ENCODE assay signal across 9 mouse cellular contexts in the genomic region with DNA sequence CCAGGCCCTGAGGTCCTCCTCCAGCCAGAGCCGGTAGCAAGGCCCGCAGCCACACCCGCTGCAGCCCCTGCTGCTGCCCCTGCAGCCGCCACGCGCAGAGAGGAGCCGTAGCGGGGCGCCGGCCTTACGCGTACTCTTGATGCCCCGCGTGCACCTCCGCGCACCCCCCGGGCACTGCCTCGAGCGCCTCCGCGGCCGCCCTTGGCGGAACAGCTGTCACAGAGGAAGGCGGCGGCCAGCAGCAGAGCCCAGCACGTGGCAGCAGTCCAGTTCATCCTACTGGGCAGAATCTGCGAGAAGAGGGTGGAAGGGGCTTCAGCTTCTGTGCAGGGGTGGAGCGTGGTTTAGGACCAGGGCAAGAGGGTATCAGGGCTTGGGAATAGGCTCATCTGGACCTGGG. TPM values are rescaled to one million over a fixed set of nuclear protein-coding genes. Genes with fewer than 3 reads are reported as not detected.
A peak's percentile ranks its signal among the peaks of the same experiment; 100 is the strongest.
DNase-seq lines count a peak whose midpoint lies in the region; ATAC-seq lines count a peak whose summit lies in the region.
"Had no signal": no experiment of that assay in that cellular context is flagged by ENCODE, and none has a peak within 500 bp of the region (broad histone marks: within the 10 kb centered on the region; RNA-seq: fewer than 3 reads in every experiment).

No protein-coding gene starts in this region.

- DNase-seq in cerebellum, postnatal 14 days: peak; percentile 75 to 81
- peak; percentile 43 to 52 for DNase-seq in layer of hippocampus, postnatal 36 days
- DNase-seq in neural tube, embryonic 10.5 days (ENCODE audit: extremely low spot score, low spot score): peak; percentile 37

- peak overlapping the region; percentile 18 for H3K4me3 ChIP-seq in megakaryocyte, embryonic 14.5 days (replicated peaks)

- no peaks in the 10 kb centered on the region for H3K9me3 ChIP-seq in megakaryocyte, embryonic 14.5 days

- peaks cover 26% of the 10 kb centered on the region for H3K36me3 ChIP-seq in megakaryocyte, embryonic 14.5 days (replicated peaks; ENCODE audit: low read length)

- no peak for ATAC-seq in megakaryocyte, adult 5-6 weeks (ENCODE audit: poor library complexity, severe bottlenecking)
- ATAC-seq in frontal cortex, adult (ENCODE audit: low TSS enrichment): peak; percentile 14; the same call in 1 of the 2 replicates
- no peak for ATAC-seq in monocyte, adult 5-6 weeks (replicated peaks; ENCODE audit: insufficient number of reproducible peaks, low FRiP score, low TSS enrichment, poor library complexity, severe bottlenecking)
- no peak for ATAC-seq in erythroid progenitor cell, adult 5-6 weeks (replicated peaks; ENCODE audit: low FRiP score, poor library complexity, severe bottlenecking)

- peaks cover 44% of the 10 kb centered on the region for H3K27me3 ChIP-seq in megakaryocyte, embryonic 14.5 days (replicated peaks)

- peaks cover 13% of the 10 kb centered on the region for H3K4me1 ChIP-seq in megakaryocyte, embryonic 14.5 days

RNA-seq across cellular contexts. Expression of gene Sprn, which starts 1.3 kb away (rescaled TPM):
- polyA plus RNA-seq in megakaryocyte, embryonic 14.5 days (2012; ENCODE audit: insufficient read depth, low replicate concordance): not detected in 2 replicates
- total RNA-seq in megakaryocyte, adult 5-6 weeks (2015): not detected in 2 replicates
- total RNA-seq in megakaryocyte, adult 5-6 weeks (2017): not detected in 2 replicates
- total RNA-seq in layer of hippocampus, postnatal 36 days (2021): 100 to 1,000 TPM; 165 to 170 TPM
- total RNA-seq in monocyte, adult 5-6 weeks (2017): not detected in 3 replicates
- total RNA-seq in erythroid progenitor cell, adult 5-6 weeks (2015; ENCODE audit: low replicate concordance): not detected in 2 replicates
- not detected in 2 replicates for total RNA-seq in erythroid progenitor cell, adult 5-6 weeks (2017; ENCODE audit: low replicate concordance)

RNA-seq across cellular contexts. Expression of gene Olfr522, which starts 11.2 kb away (rescaled TPM):
- not detected in 2 replicates for polyA plus RNA-seq in megakaryocyte, embryonic 14.5 days (2012; ENCODE audit: insufficient read depth, low replicate concordance)
- not detected in 2 replicates for total RNA-seq in megakaryocyte, adult 5-6 weeks (2015)
- not detected in 2 replicates for total RNA-seq in megakaryocyte, adult 5-6 weeks (2017)
- not detected for total RNA-seq in layer of hippocampus, postnatal 36 days (2021)
- total RNA-seq in monocyte, adult 5-6 weeks (2017): not detected in 3 replicates
- total RNA-seq in erythroid progenitor cell, adult 5-6 weeks (2015; ENCODE audit: low replicate concordance): not detected in 2 replicates
- not detected in 2 replicates for total RNA-seq in erythroid progenitor cell, adult 5-6 weeks (2017; ENCODE audit: low replicate concordance)
- total RNA-seq: left cerebral cortex, postnatal 10 days had no signal

RNA-seq across cellular contexts. Expression of gene Mtg1, which starts 16.0 kb away (rescaled TPM):
- polyA plus RNA-seq in megakaryocyte, embryonic 14.5 days (2012; ENCODE audit: insufficient read depth, low replicate concordance): 6.6 TPM in 1 of 2 replicates, not detected in the other
- total RNA-seq in megakaryocyte, adult 5-6 weeks (2015): 10.2 and 17.4 TPM in 2 replicates
- 5.9 and 14.4 TPM in 2 replicates for total RNA-seq in megakaryocyte, adult 5-6 weeks (2017)
- total RNA-seq in layer of hippocampus, postnatal 36 days (2021): 10 to 100 TPM; 23.0 to 27.3 TPM
- 3.7 to 7.6 TPM (median 4.4 TPM) in 3 replicates for total RNA-seq in monocyte, adult 5-6 weeks (2017)
- 7.6 TPM in 1 of 2 replicates, not detected in the other for total RNA-seq in erythroid progenitor cell, adult 5-6 weeks (2015; ENCODE audit: low replicate concordance)
- 1.4 TPM in 1 of 2 replicates, not detected in the other for total RNA-seq in erythroid progenitor cell, adult 5-6 weeks (2017; ENCODE audit: low replicate concordance)

RNA-seq across cellular contexts. Expression of gene Olfr523, which starts 19.6 kb away (rescaled TPM):
- not detected in 2 replicates for polyA plus RNA-seq in megakaryocyte, embryonic 14.5 days (2012; ENCODE audit: insufficient read depth, low replicate concordance)
- not detected in 2 replicates for total RNA-seq in megakaryocyte, adult 5-6 weeks (2015)
- not detected in 2 replicates for total RNA-seq in megakaryocyte, adult 5-6 weeks (2017)
- total RNA-seq in layer of hippocampus, postnatal 36 days (2021): under 1 TPM; 0.10 to 0.18 TPM
- not detected in 3 replicates for total RNA-seq in monocyte, adult 5-6 weeks (2017)
- not detected in 2 replicates for total RNA-seq in erythroid progenitor cell, adult 5-6 weeks (2015; ENCODE audit: low replicate concordance)
- not detected in 2 replicates for total RNA-seq in erythroid progenitor cell, adult 5-6 weeks (2017; ENCODE audit: low replicate concordance)
- total RNA-seq: left cerebral cortex, postnatal 10 days had no signal

RNA-seq across cellular contexts. Expression of gene Echs1, which starts 37.1 kb away (rescaled TPM):
- 5.5 TPM in 1 of 2 replicates, not detected in the other for polyA plus RNA-seq in megakaryocyte, embryonic 14.5 days (2012; ENCODE audit: insufficient read depth, low replicate concordance)
- 72.7 and 97.4 TPM in 2 replicates for total RNA-seq in megakaryocyte, adult 5-6 weeks (2015)
- 71.3 and 87.9 TPM in 2 replicates for total RNA-seq in megakaryocyte, adult 5-6 weeks (2017)
- 10 to 100 TPM; 60.2 to 61.0 TPM for total RNA-seq in layer of hippocampus, postnatal 36 days (2021)
- 37.8 to 42.3 TPM (median 41.5 TPM) in 3 replicates for total RNA-seq in monocyte, adult 5-6 weeks (2017)
- total RNA-seq in erythroid progenitor cell, adult 5-6 weeks (2015; ENCODE audit: low replicate concordance): 16.2 and 20.1 TPM in 2 replicates
- 8.6 and 12.6 TPM in 2 replicates for total RNA-seq in erythroid progenitor cell, adult 5-6 weeks (2017; ENCODE audit: low replicate concordance)

Comparison
In these comparisons a context has a peak if more than half of its experiments do, and no peak if none do; other contexts are left out.
1. RNA of gene Sprn, which starts 1.3 kb away (total RNA-seq): 165 to 170 TPM in layer of hippocampus, postnatal 36 days; not detected in megakaryocyte, adult 5-6 weeks, not detected in monocyte, adult 5-6 weeks and not detected in erythroid progenitor cell, adult 5-6 weeks; every median in the first group is over 100 times any median in the second.
2. Peak in every context shown above with its lines, with median percentiles within 50 percentile points of each other: DNase-seq.